Mouse (Mus musculus): Measurements from ENCODE around the gene Mrpl17.
"Not testable (repeated sequence)": the region's sequence is repeated elsewhere in the genome, so short reads cannot be mapped to it uniquely, and the experiment has no call there.

The Mrpl17 gene

GRCm38 (mm10) chr7:105810877-105811489 is at the start of gene Mrpl17:
Gene Mrpl17, minus strand, starts transcription at chr7:105811099.
- in situ Hi-C loops (cut with MseI, MboI): loop anchor here in 1 of 2 experiments (25.0 kb wide), 1 partner anchor 1226 kb away; the partner anchor contains the start of gene Olfr713

- in situ Hi-C loops (cut with MseI, MboI): not testable (repeated sequence)
Observed at GRCm38 (mm10) chr7:105855718-105856560, 45.0 kb upstream of the Mrpl17 start.

GRCm38 (mm10) chr7:105824281-105824680 is 13.4 kb upstream of the Mrpl17 start:
- in situ Hi-C loops (cut with MseI, MboI): loop anchor here in 1 of 2 experiments (25.0 kb wide), 1 partner anchor 1213 kb away; the partner anchor contains the start of gene Olfr713

- in situ Hi-C loops (cut with MseI, MboI): loop anchor here in 1 of 2 experiments (25.0 kb wide), 1 partner anchor 1219 kb away; the partner anchor contains the start of gene Olfr713
Observed at GRCm38 (mm10) chr7:105818483-105818882, 7.6 kb upstream of the Mrpl17 start.

GRCm38 (mm10) chr7:105816736-105817135 is 5.8 kb upstream of the Mrpl17 start:
- in situ Hi-C loops (cut with MseI, MboI): loop anchor here in 1 of 2 experiments (25.0 kb wide), 1 partner anchor 1221 kb away; the partner anchor contains the start of gene Olfr713

- in situ Hi-C loops (cut with MseI, MboI): loop anchor here in 1 of 2 experiments (25.0 kb wide), 1 partner anchor 1224 kb away; the partner anchor contains the start of gene Olfr713
Observed at GRCm38 (mm10) chr7:105813326-105813725, 2.4 kb upstream of the Mrpl17 start.

- in situ Hi-C loops (cut with MseI, MboI): loop anchor here in 1 of 2 experiments (25.0 kb wide), 1 partner anchor 1225 kb away; the partner anchor contains the start of gene Olfr713
Observed at GRCm38 (mm10) chr7:105812566-105812965, 1.7 kb upstream of the Mrpl17 start.

GRCm38 (mm10) chr7:105811516-105811915 is 617 bp upstream of the Mrpl17 start:
- in situ Hi-C loops (cut with MseI, MboI): loop anchor here in 1 of 2 experiments (25.0 kb wide), 1 partner anchor 1226 kb away; the partner anchor contains the start of gene Olfr713

- in situ Hi-C loops (cut with MseI, MboI): loop anchor here in 1 of 2 experiments (25.0 kb wide), 1 partner anchor 1227 kb away; the partner anchor contains the start of gene Olfr713
Observed at GRCm38 (mm10) chr7:105810280-105810876, 521 bp downstream of the Mrpl17 start.

- in situ Hi-C loops (cut with MseI, MboI): loop anchor here in 1 of 2 experiments (10.0 to 25.0 kb wide), 2 partner anchors 75 to 1227 kb away; partner anchors contain the start of genes Ilk, Olfr713 and Rrp8
Observed at GRCm38 (mm10) chr7:105809836-105810235, 1.1 kb downstream of the Mrpl17 start.

GRCm38 (mm10) chr7:105808385-105808784 is 2.5 kb downstream of the Mrpl17 start:
- in situ Hi-C loops (cut with MseI, MboI): loop anchor here in 1 of 2 experiments (10.0 to 25.0 kb wide), 2 partner anchors 74 to 1229 kb away; partner anchors contain the start of genes Ilk, Olfr713 and Rrp8

- in situ Hi-C loops (cut with MseI, MboI): loop anchor here in 1 of 2 experiments (10.0 to 25.0 kb wide), 2 partner anchors 72 to 1231 kb away; partner anchors contain the start of genes Ilk, Olfr713 and Rrp8
Observed at GRCm38 (mm10) chr7:105806716-105807115, 4.2 kb downstream of the Mrpl17 start.

- in situ Hi-C loops (cut with MseI, MboI): loop anchor here in 1 of 2 experiments (10.0 to 25.0 kb wide), 2 partner anchors 71 to 1231 kb away; partner anchors contain the start of genes Ilk, Olfr713 and Rrp8
Observed at GRCm38 (mm10) chr7:105806125-105806524, 4.8 kb downstream of the Mrpl17 start.

- in situ Hi-C loops (cut with MseI, MboI): loop anchor here in 1 of 2 experiments (10.0 to 25.0 kb wide), 2 partner anchors 69 to 1234 kb away; partner anchors contain the start of genes Ilk, Olfr713 and Rrp8
Observed at GRCm38 (mm10) chr7:105803428-105803827, 7.5 kb downstream of the Mrpl17 start.

- in situ Hi-C loops (cut with MseI, MboI): loop anchor here in 1 of 2 experiments (10.0 to 25.0 kb wide), 2 partner anchors 68 to 1235 kb away; partner anchors contain the start of genes Ilk, Olfr713 and Rrp8
Observed at GRCm38 (mm10) chr7:105802771-105803170, 8.1 kb downstream of the Mrpl17 start.

- in situ Hi-C loops (cut with MseI, MboI): loop anchor here in 1 of 2 experiments (10.0 to 25.0 kb wide), 2 partner anchors 68 to 1235 kb away; partner anchors contain the start of genes Ilk, Olfr713 and Rrp8
Observed at GRCm38 (mm10) chr7:105802312-105802711, 8.6 kb downstream of the Mrpl17 start.

GRCm38 (mm10) chr7:105796972-105797371 is 13.9 kb downstream of the Mrpl17 start:
- in situ Hi-C loops (cut with MseI, MboI): no loop called here

GRCm38 (mm10) chr7:105795759-105796366 is 15.0 kb downstream of the Mrpl17 start:
- in situ Hi-C loops (cut with MseI, MboI): no loop called here

GRCm38 (mm10) chr7:105793701-105794100 is 17.2 kb downstream of the Mrpl17 start:
- in situ Hi-C loops (cut with MseI, MboI): no loop called here

- in situ Hi-C loops (cut with MseI, MboI): no loop called here
Observed at GRCm38 (mm10) chr7:105791147-105791546, 19.8 kb downstream of the Mrpl17 start.

Measured in mouse trophoblast stem cell (cell line).